Mouse (Mus musculus) heart, embryonic 11.5 days (tissue): Measurements from ENCODE around the gene Eif4a3. TPM values are rescaled to one million over a fixed set of nuclear protein-coding genes. Genes with fewer than 3 reads are reported as not detected.
A peak's percentile ranks its signal among the peaks of the same experiment; 100 is the strongest.
"Not testable (repeated sequence)": the region's sequence is repeated elsewhere in the genome, so short reads cannot be mapped to it uniquely, and the experiment has no call there.

ENCODE experiments used
- ATAC-seq: fragments of 200-750 bp; cut with Nextera tagmentation; replicated peaks from 2 replicates; pipeline ENCODE4 v1.8.0; 2017; ENCODE audit warnings: moderate library complexity; ENCODE audit not compliant: insufficient number of reproducible peaks, low FRiP score, low TSS enrichment
- H3K27ac ChIP-seq: fragments of 300-500 bp; sonication (generic); 2 replicates; pipeline ENCODE4 v1.5.1; 2014; ENCODE audit warnings: mild to moderate bottlenecking, low read depth, low read length
- H3K27me3 ChIP-seq: fragments of 300-500 bp; sonication (generic); 2 replicates; pipeline ENCODE4 v1.6.1; 2014; ENCODE audit warnings: mild to moderate bottlenecking, low read length, mixed read lengths; ENCODE audit not compliant: control insufficient read depth, insufficient read depth
- H3K36me3 ChIP-seq: fragments of 300-500 bp; sonication (generic); 2 replicates; pipeline ENCODE4 v1.6.1; 2014; ENCODE audit warnings: mild to moderate bottlenecking, low read length, moderate library complexity, mixed read lengths; ENCODE audit not compliant: control insufficient read depth, insufficient read depth
- H3K4me1 ChIP-seq: fragments of 300-500 bp; sonication (generic); 2 replicates; pipeline ENCODE4 v1.6.1; 2014; ENCODE audit warnings: low read length; ENCODE audit not compliant: control insufficient read depth, insufficient read depth
- H3K4me2 ChIP-seq: fragments of 300-500 bp; sonication (generic); 2 replicates; pipeline ENCODE4 v1.6.1; 2014; ENCODE audit warnings: mild to moderate bottlenecking, moderate library complexity
- H3K4me3 ChIP-seq: fragments of 300-500 bp; sonication (generic); 2 replicates; pipeline ENCODE4 v1.5.1; 2014; ENCODE audit warnings: low read depth, low read length
- H3K9ac ChIP-seq: fragments of 300-500 bp; sonication (generic); 2 replicates; pipeline ENCODE4 v1.6.1; 2014; ENCODE audit warnings: mild to moderate bottlenecking, low read depth, low read length, moderate library complexity
- H3K9me3 ChIP-seq: fragments of 300-500 bp; sonication (generic); replicated peaks from 2 replicates; pipeline ENCODE4 v1.6.1; 2016; ENCODE audit warnings: low read length; ENCODE audit not compliant: control insufficient read depth
- WGBS: fragments of 180-500 bp; shearing (Covaris S2); extraction: QIAGEN DNeasy Blood & Tissue Kit; methylation state at CpG from one replicate; pipeline ENCODE4 v1.1.7; 2014; ENCODE audit not compliant: insufficient replicate concordance; 5-methylcytosine and 5-hydroxymethylcytosine counted together
- polyA plus RNA-seq: library from polyadenylated mRNA; unstranded; fragments of >200 nt; fragmentation: Nextera tagmentation; extraction: Ambion mirVana; gene quantifications from 2 replicates; pipeline ENCODE4 v1.2.1, GENCODE M21; 2014

The Eif4a3 gene
- polyA plus RNA-seq, 1 experiment from 2014 or later = 316 TPM

- H3K4me3 ChIP-seq = no peak overlapping the region
- H3K9me3 ChIP-seq = no peaks in the 10 kb centered on the region
- H3K27me3 ChIP-seq = no peaks in the 10 kb centered on the region
- peaks cover 10% of the 10 kb centered on the region for H3K4me1 ChIP-seq
- H3K4me2 ChIP-seq = no peak overlapping the region
- ATAC-seq = no peak
- H3K36me3 ChIP-seq = peaks cover 44% of the 10 kb centered on the region
- H3K27ac ChIP-seq = 0 out of 2 replicates have a peak overlapping the region, but pooled peaks have one; percentile 7
- 90% methylated on average over 20 of the region's 20 CpGs for WGBS
- H3K9ac ChIP-seq = no peak overlapping the region
Measured at GRCm38 (mm10) chr11:119287207-119287992, 12.5 kb downstream of the Eif4a3 start.

GRCm38 (mm10) chr11:119285791-119286527 lies 13.9 kb downstream of the Eif4a3 start:
- WGBS = 36% methylated on average over 9 of the region's 9 CpGs
- no peak overlapping the region for H3K4me3 ChIP-seq
- no peak overlapping the region for H3K9ac ChIP-seq
- ATAC-seq = peak; percentile 55
- H3K4me2 ChIP-seq = peak overlapping the region; percentile 27; the same call in 1 of the 2 replicates
- peaks cover 34% of the 10 kb centered on the region for H3K36me3 ChIP-seq
- peaks cover 10% of the 10 kb centered on the region for H3K4me1 ChIP-seq
- no peaks in the 10 kb centered on the region for H3K9me3 ChIP-seq
- H3K27me3 ChIP-seq = no peaks in the 10 kb centered on the region
- H3K27ac ChIP-seq = peak overlapping the region; percentile 71

GRCm38 (mm10) chr11:119281030-119281429 lies 18.9 kb downstream of the Eif4a3 start:
- ATAC-seq = no peak
- Histone ChIP-seq H3K4me3 (no peak overlapping the region), H3K4me2 (no peak overlapping the region), H3K36me3 (peaks cover 4% of the 10 kb centered on the region; the same call in 1 of the 2 replicates), H3K4me1 (peaks cover 4% of the 10 kb centered on the region), H3K9ac (no peak overlapping the region), H3K27ac (no peak overlapping the region), H3K9me3 (no peaks in the 10 kb centered on the region), H3K27me3 (no peaks in the 10 kb centered on the region)
- 81% methylated on average over 15 of the region's 15 CpGs for WGBS

- H3K9ac ChIP-seq = no peak overlapping the region
- peaks cover 7% of the 10 kb centered on the region; the same call in 1 of the 2 replicates for H3K36me3 ChIP-seq
- H3K27ac ChIP-seq = no peak overlapping the region
- WGBS = 78% methylated on average over 8 of the region's 8 CpGs
- no peaks in the 10 kb centered on the region for H3K9me3 ChIP-seq
- no peak overlapping the region for H3K4me2 ChIP-seq
- ATAC-seq = no peak
- H3K4me3 ChIP-seq = no peak overlapping the region
- no peaks in the 10 kb centered on the region for H3K27me3 ChIP-seq
- peaks cover 2% of the 10 kb centered on the region; the same call in 1 of the 2 replicates for H3K4me1 ChIP-seq
Measured at GRCm38 (mm10) chr11:119273186-119273930, 26.5 kb downstream of the Eif4a3 start.

GRCm38 (mm10) chr11:119272492-119272891 lies 27.4 kb downstream of the Eif4a3 start:
- not testable (repeated sequence) for H3K4me1 ChIP-seq, ATAC-seq, H3K9me3 ChIP-seq, H3K4me3 ChIP-seq, H3K9ac ChIP-seq, H3K27ac ChIP-seq, H3K36me3 ChIP-seq, H3K27me3 ChIP-seq, H3K4me2 ChIP-seq
- 70% methylated on average over 3 of the region's 3 CpGs for WGBS

GRCm38 (mm10) chr11:119268557-119269195 lies 31.2 kb downstream of the Eif4a3 start:
- peak overlapping the region; percentile 68 for H3K9ac ChIP-seq
- no peak overlapping the region for H3K27ac ChIP-seq
- H3K4me3 ChIP-seq = peak overlapping the region; percentile 61
- H3K27me3 ChIP-seq = no peaks in the 10 kb centered on the region
- peaks cover 5% of the 10 kb centered on the region; the same call in 1 of the 2 replicates for H3K36me3 ChIP-seq
- H3K4me1 ChIP-seq = peaks cover 8% of the 10 kb centered on the region; the same call in 1 of the 2 replicates
- ATAC-seq = no peak
- H3K9me3 ChIP-seq = no peaks in the 10 kb centered on the region
- peak overlapping the region; percentile 84 for H3K4me2 ChIP-seq
- 77% methylated on average over 16 of the region's 16 CpGs for WGBS

GRCm38 (mm10) chr11:119267768-119268556 lies 31.9 kb downstream of the Eif4a3 start, which contains the start of gene Gaa:
TSS of gene Gaa (plus strand) at chr11:119267887.
- H3K27me3 ChIP-seq = no peaks in the 10 kb centered on the region
- H3K9ac ChIP-seq = peak within 1 kb of the TSS; percentile 68
- peaks cover 5% of the 10 kb centered on the region; the same call in 1 of the 2 replicates for H3K36me3 ChIP-seq
- peak; percentile 67 for ATAC-seq
- peak within 1 kb of the TSS; percentile 84 for H3K4me2 ChIP-seq
- H3K27ac ChIP-seq = no peak within 1 kb of the TSS
- peak within 1 kb of the TSS; percentile 61 for H3K4me3 ChIP-seq
- WGBS = 4% methylated on average over 52 of the region's 52 CpGs
- H3K4me1 ChIP-seq = peaks cover 8% of the 10 kb centered on the region; the same call in 1 of the 2 replicates
- no peaks in the 10 kb centered on the region for H3K9me3 ChIP-seq
